Mouse (Mus musculus) small intestine, adult 2 months (tissue): ENCODE results near the gene Pkp4.

Experiments used
- CTCF ChIP-seq: fragments of 200-500 bp; IDR thresholded peaks from 2 replicates; pipeline ENCODE4 v1.5.1; 2012; ENCODE audit warnings: low read depth, mild to moderate bottlenecking, control low read depth, inconsistent platforms, low read length, moderate library complexity, mixed read lengths; ENCODE audit not compliant: insufficient replicate concordance, insufficient read length; ENCODE audit errors: extremely low read depth
- POLR2A ChIP-seq: fragments of 200-500 bp; IDR thresholded peaks from 2 replicates; pipeline ENCODE4 v1.6.1; 2012; ENCODE audit warnings: low read depth, mild to moderate bottlenecking, control low read depth, inconsistent platforms, low read length, moderate library complexity

- TF ChIP-seq CTCF, result no peak
- no peak for TF ChIP-seq POLR2A
Observed at GRCm38 (mm10) chr2:59383231-59383630, 222.6 kb downstream of the Pkp4 start.
